Mouse (Mus musculus) myocyte (in vitro differentiated cells): Measurements from ENCODE around the gene Klk7.

ENCODE experiments used
- CEBPB ChIP-seq: IDR thresholded peaks from 2 replicates; pipeline ENCODE4 v1.6.1; 2011; ENCODE audit warnings: mild to moderate bottlenecking, moderate library complexity; ENCODE audit not compliant: poor library complexity, insufficient read depth, severe bottlenecking
- E2F4 ChIP-seq: IDR thresholded peaks from one replicate; pipeline ENCODE4 v1.6.1; 2011; ENCODE audit warnings: mild to moderate bottlenecking, control low read depth, moderate library complexity; ENCODE audit not compliant: insufficient read depth
- MAX ChIP-seq: IDR thresholded peaks from one replicate; pipeline ENCODE4 v1.6.1; 2011; ENCODE audit warnings: low read depth, mild to moderate bottlenecking, control low read depth
- MYOD1 ChIP-seq, 3 experiments: IDR thresholded peaks; one replicate each; pipeline ENCODE4 v1.6.1; 2011; ENCODE audit warnings: control low read depth in 2 of 3, low read depth in 2 of 3, mild to moderate bottlenecking in 2 of 3, moderate library complexity in 1 of 3; ENCODE audit not compliant: insufficient read length in 2 of 3, control insufficient read depth in 1 of 3
- MYOG ChIP-seq, 3 experiments: IDR thresholded peaks; one replicate each; pipeline ENCODE4 v1.6.1; 2011; ENCODE audit warnings: control low read depth in 2 of 3, low read depth in 2 of 3, mild to moderate bottlenecking in 2 of 3; ENCODE audit not compliant: insufficient read length in 2 of 3, control insufficient read depth in 1 of 3, insufficient read depth in 1 of 3
- POLR2A ChIP-seq: IDR thresholded peaks from one replicate; pipeline ENCODE4 v1.6.1; 2011; ENCODE audit warnings: low read depth, mild to moderate bottlenecking, control low read depth, moderate library complexity; ENCODE audit not compliant: insufficient read length
- POLR2AphosphoS2 ChIP-seq: IDR thresholded peaks from one replicate; pipeline ENCODE4 v1.6.1; 2011; ENCODE audit warnings: low read depth, control low read depth; ENCODE audit not compliant: insufficient read length
- SRF ChIP-seq: IDR thresholded peaks from one replicate; pipeline ENCODE4 v1.6.1; 2011; ENCODE audit warnings: low read depth; ENCODE audit not compliant: control insufficient read depth, insufficient read length
- TCF12 ChIP-seq: IDR thresholded peaks from one replicate; pipeline ENCODE4 v1.6.1; 2011; ENCODE audit warnings: mild to moderate bottlenecking, control low read depth; ENCODE audit not compliant: poor library complexity, insufficient read depth, severe bottlenecking
- USF1 ChIP-seq: IDR thresholded peaks from one replicate; pipeline ENCODE4 v1.6.1; 2011; ENCODE audit warnings: low read depth, mild to moderate bottlenecking, control low read depth, moderate library complexity

GRCm38 (mm10) chr7:43781541-43781940 is 29.6 kb upstream of the Klk7 start:
- TF ChIP-seq POLR2A, result no peak
- no peak for TF ChIP-seq MYOD1 (IDR thresholded peaks at IDR 0.05; ENCODE audit: control insufficient read depth in 1 of 3, insufficient read length in 2 of 3, low read depth in 2 of 3)
- no peak for TF ChIP-seq MYOG (IDR thresholded peaks at IDR 0.05; ENCODE audit: control insufficient read depth in 1 of 3, insufficient read depth in 1 of 3, insufficient read length in 2 of 3, low read depth in 2 of 3)
- no peak for TF ChIP-seq E2F4
- no peak for TF ChIP-seq POLR2AphosphoS2
- TF ChIP-seq TCF12, result no peak
- no peak for TF ChIP-seq MAX
- no peak for TF ChIP-seq USF1
- no peak for TF ChIP-seq CEBPB
- TF ChIP-seq SRF, result no peak
